Mouse (Mus musculus) left cerebral cortex, adult 2 months (tissue): ENCODE data around the gene Acer3. TPM values are rescaled to one million over a fixed set of nuclear protein-coding genes. Genes with fewer than 3 reads are reported as not detected.

ENCODE experiments used
- DNase-seq, 2 experiments: peaks; one replicate each; pipeline ENCODE4 v3.0.0; 2021 to 2022; ENCODE audit warnings: low spot score in 2 of 2, mixed read lengths in 1 of 2; ENCODE audit errors: extremely low spot score in 1 of 2
- H3K27ac ChIP-seq: fragments of 200-600 bp; 2 replicates; pipeline ENCODE4 v1.8.1; 2022
- H3K4me3 ChIP-seq: fragments of 200-600 bp; 2 replicates; pipeline ENCODE4 v1.8.1; 2022
- CTCF ChIP-seq: fragments of 200-600 bp; IDR thresholded peaks from 2 replicates; pipeline ENCODE4 v1.8.1; 2022; ENCODE audit warnings: antibody characterized with exemption, mild to moderate bottlenecking, moderate library complexity
- intact Hi-C: fragments of 180-260 bp; cut with DNase I; formaldehyde crosslinking; loops from one replicate; pipeline ENCODE4 v1.15.1; 2025
- long read RNA-seq, 2 experiments: library from polyadenylated mRNA; stranded (forward); transcript quantifications; one replicate each; pipeline ENCODE4 v2.0.0; 2021; ENCODE audit warnings: borderline mapping rate in 2 of 2
- total RNA-seq, 2 experiments: library from RNA; stranded (reverse); gene quantifications; 2 replicates each; pipeline ENCODE4 v1.2.3; 2021

The Acer3 gene
- 10 to 100 TPM; 22.2 to 25.4 TPM for total RNA-seq
- long read RNA-seq, experiment 1, full-length matches to known transcripts = 5 of 7 reads
- long read RNA-seq, experiment 1, partial matches to known transcripts = 0 of 7 reads
- long read RNA-seq, experiment 1, other reads (novel, unspliced or antisense) = 2 of 7 reads
- long read RNA-seq, experiment 2, full-length matches to known transcripts = 4 of 5 reads
- long read RNA-seq, experiment 2, partial matches to known transcripts = 1 of 5 reads
- long read RNA-seq, experiment 2, other reads (novel, unspliced or antisense) = 0 of 5 reads

- TF ChIP-seq CTCF = no peak
- intact Hi-C loops = no loop called here
- no peak for DNase-seq
- no peak within 1 kb of the TSS for H3K27ac ChIP-seq
- no peak within 1 kb of the TSS for H3K4me3 ChIP-seq
Observed at GRCm38 (mm10) chr7:98321083-98321482, at the start of gene Acer3. Gene Acer3, minus strand, starts transcription at chr7:98321208.

DNA sequence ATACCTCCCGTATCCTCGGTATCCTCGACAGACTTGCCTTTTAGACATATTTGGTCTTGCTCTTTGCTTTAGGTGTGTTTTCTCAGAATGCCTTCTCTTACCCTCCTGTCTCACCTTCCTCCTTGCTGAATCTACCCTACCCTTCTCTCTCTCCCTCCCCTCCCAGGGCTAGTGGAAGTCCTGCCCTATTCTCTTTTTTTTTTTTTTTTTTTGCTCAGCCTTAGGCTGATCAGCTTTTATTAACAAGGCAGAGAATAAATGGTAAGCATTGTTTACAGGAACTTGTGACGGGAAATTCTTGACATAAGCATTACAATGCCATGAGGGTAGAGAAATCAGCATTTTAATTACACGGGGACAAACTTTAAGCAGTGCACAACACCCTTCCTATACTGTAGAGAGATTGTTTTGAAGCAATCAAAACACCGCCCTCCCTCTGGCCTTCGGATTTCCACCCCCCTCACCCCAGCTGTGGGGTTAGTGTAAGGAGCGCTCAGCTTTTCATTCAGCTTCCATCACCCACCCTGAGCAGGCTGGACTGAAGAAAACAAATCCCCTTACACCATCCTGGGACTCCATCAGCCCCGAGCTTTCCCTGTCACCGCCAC is 48.9 kb upstream of the Acer3 start:
- intact Hi-C loops = no loop called here
- Histone ChIP-seq H3K27ac (no peak overlapping the region), H3K4me3 (no peak overlapping the region)
- DNase-seq = no peak
- no peak for TF ChIP-seq CTCF

DNA sequence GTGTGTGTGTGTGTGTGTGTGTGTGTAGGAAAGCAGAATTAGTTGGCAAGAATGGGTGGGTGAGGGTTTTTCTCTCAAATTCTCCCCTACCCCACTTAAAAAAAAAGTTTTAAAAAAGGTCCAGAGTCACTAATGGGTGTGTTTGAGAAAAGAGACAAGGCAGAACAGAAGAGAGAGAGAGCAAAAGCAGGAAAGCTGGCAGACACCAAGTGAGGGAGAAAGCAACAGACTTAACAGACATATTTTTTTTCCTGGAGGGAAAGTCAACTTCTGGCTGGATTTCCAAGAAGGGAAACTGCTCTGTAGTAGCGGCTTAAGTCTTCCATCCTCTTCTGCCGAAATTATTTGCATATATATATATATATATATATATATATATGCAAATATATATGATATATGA is 40.7 kb upstream of the Acer3 start:
- no peak for TF ChIP-seq CTCF
- intact Hi-C loops = no loop called here
- Histone ChIP-seq H3K4me3 (no peak overlapping the region), H3K27ac (no peak overlapping the region)
- DNase-seq = no peak

DNA sequence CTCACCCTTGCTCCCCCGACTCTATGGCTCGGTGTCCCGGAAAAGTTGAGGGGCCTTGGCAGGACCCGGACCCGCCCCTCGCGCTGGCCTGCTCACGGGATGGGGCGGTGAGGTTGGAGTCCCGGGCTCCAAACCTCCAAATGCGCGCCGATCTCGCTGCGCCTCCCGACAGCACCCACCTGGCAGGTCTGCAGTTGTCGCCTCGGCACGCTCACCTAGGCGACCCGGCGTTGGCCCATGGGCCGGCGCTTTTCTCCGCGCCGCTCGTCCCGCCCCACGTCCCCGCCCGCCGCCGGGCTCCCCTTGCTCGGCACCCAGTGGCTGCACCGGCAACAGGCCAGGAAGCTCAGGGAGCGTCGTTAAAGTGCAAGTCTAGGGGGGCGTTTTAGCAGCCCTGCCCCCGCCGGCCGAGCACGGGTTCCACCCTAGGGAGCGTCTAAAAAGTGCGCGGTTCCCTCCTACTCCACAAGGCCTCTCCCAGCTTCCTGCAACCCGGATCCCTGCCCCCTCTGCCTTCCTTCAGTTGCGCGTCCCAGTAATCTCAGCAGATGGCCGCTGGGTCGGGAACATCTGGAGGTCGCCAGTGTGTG is 40.1 kb upstream of the Acer3 start, which contains the start of gene Tsku:
Tsku (minus strand) TSS at position 266 of the 590 bp plus-strand sequence.
- Histone ChIP-seq H3K27ac (no peak within 1 kb of the TSS; the same call in 1 of the 2 replicates), H3K4me3 (peak within 1 kb of the TSS; percentile 57)
- TF ChIP-seq CTCF = no peak
- DNase-seq = peak; percentile 78 to 82
- intact Hi-C loops = no loop called here

DNA sequence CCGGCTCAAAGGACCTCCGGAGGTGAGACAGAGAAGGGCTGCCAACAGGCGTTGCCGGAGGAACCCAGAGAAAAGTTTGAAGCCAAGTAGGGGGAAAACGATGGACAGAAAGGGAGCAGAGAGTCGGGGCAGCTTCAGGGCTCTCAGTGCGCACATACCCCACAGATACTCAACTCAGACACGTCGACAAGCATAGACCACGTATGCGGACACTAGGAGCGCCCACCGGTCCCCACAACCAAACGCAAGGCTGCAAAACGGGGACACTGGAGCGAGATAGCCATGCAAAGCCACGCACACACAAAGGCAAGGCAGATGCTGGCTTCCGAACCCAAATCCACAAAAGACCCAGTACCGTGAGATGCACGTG is 39.6 kb upstream of the Acer3 start:
- no peak for TF ChIP-seq CTCF
- intact Hi-C loops = no loop called here
- no peak overlapping the region; the same call in 1 of the 2 replicates for H3K27ac ChIP-seq
- no peak for DNase-seq
- peak overlapping the region; percentile 57 for H3K4me3 ChIP-seq

DNA sequence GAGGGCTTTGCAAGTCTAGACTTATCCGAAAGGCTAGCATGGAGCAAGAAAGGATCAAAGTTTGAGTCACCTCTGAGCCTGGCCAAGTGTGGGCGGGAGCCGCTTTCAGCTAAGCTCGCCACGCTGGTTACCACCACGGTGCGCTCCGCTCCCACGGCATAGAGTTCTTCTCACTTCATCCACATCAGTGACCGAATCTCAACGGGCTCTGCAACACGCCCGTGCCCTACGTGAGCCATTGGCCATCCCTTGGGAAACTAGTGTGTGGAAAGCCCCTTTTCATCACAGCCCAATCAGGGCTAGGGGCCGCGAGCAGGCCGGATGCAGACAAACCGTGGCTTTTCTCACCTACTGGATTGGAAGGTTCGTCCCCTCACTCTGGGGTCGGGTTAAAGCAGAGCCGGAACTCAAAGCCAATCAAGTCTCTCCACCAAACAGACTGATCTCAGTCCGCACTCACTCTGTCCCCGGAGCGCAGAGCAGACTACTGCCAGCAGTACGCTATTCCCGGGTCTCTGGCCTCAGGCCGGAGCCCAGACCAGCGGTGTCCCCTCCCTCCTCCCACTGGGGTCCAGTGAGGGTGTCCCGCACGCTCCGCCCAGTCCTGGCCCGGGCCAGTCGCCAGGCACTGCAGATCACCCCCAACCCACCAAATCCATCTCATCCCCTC is 39.1 kb upstream of the Acer3 start:
- Histone ChIP-seq H3K27ac (no peak overlapping the region), H3K4me3 (peak overlapping the region; percentile 57)
- no peak for TF ChIP-seq CTCF
- intact Hi-C loops = no loop called here
- no peak for DNase-seq

- DNase-seq = no peak
- no peak overlapping the region for H3K4me3 ChIP-seq
- no peak for TF ChIP-seq CTCF
- intact Hi-C loops = no loop called here
- no peak overlapping the region for H3K27ac ChIP-seq
Observed at GRCm38 (mm10) chr7:98358016-98358415, 37.0 kb upstream of the Acer3 start.

- intact Hi-C loops = no loop called here
- TF ChIP-seq CTCF = no peak
Observed at GRCm38 (mm10) chr7:98357324-98357723, 36.3 kb upstream of the Acer3 start.

GRCm38 (mm10) chr7:98354921-98355310 is 33.9 kb upstream of the Acer3 start:
- no peak for TF ChIP-seq CTCF
- no peak overlapping the region for H3K4me3 ChIP-seq
- intact Hi-C loops = no loop called here
- no peak for DNase-seq
- no peak overlapping the region for H3K27ac ChIP-seq

More at GRCm38 (mm10) chr7:98357324-98357723, 36.3 kb upstream of the Acer3 start:
- Histone ChIP-seq H3K4me3 (no peak overlapping the region), H3K27ac (no peak overlapping the region)
- no peak for DNase-seq

GRCm38 (mm10) chr7:98354160-98354920 is 33.3 kb upstream of the Acer3 start:
- no peak overlapping the region for H3K4me3 ChIP-seq
- no peak for TF ChIP-seq CTCF
- DNase-seq = no peak
- intact Hi-C loops = no loop called here
- H3K27ac ChIP-seq = no peak overlapping the region

- H3K27ac ChIP-seq = no peak overlapping the region
- no peak for TF ChIP-seq CTCF
- intact Hi-C loops = no loop called here
- no peak overlapping the region for H3K4me3 ChIP-seq
- DNase-seq = no peak
Observed at GRCm38 (mm10) chr7:98353616-98354015, 32.6 kb upstream of the Acer3 start.
